Mouse (Mus musculus) erythroblast, adult 5-6 weeks (primary cell): ENCODE measurements at regions not wholly inside any gene's neighbourhood (a gene's known extent, or its start where the extent isn't known, plus 50 kb on each side); places are given as distances from the start of the nearest gene placed in this dataset.

ENCODE experiments used
- ATAC-seq: replicated peaks from 2 replicates; pipeline ENCODE4 v1.8.0; 2016; ENCODE audit warnings: moderate number of reproducible peaks, mild to moderate bottlenecking, moderate TSS enrichment, inconsistent platforms; ENCODE audit not compliant: poor library complexity, low FRiP score, severe bottlenecking

- no peak for ATAC-seq
Observed at GRCm38 (mm10) chr9:120709146-120709655, 138.0 kb downstream of the Rpl14 start.

- no peak for ATAC-seq
Observed at GRCm38 (mm10) chr9:120712987-120713386, 141.7 kb downstream of the Rpl14 start.

GRCm38 (mm10) chr9:120715665-120716121, 144.4 kb downstream of the Rpl14 start:
- no peak for ATAC-seq

- no peak for ATAC-seq
Observed at GRCm38 (mm10) chr9:120718812-120719211, 147.6 kb downstream of the Rpl14 start.

- ATAC-seq = no peak
Observed at GRCm38 (mm10) chr9:120721451-120722123, 150.3 kb downstream of the Rpl14 start.

- ATAC-seq = no peak
Observed at GRCm38 (mm10) chr9:120723026-120723425, 151.8 kb downstream of the Rpl14 start.

GRCm38 (mm10) chr9:120731952-120732622, 160.8 kb downstream of the Rpl14 start:
- no peak for ATAC-seq

GRCm38 (mm10) chr9:120732650-120733293, 161.5 kb downstream of the Rpl14 start:
- ATAC-seq = no peak

GRCm38 (mm10) chr9:120733681-120734465, 162.6 kb downstream of the Rpl14 start:
- ATAC-seq = no peak

- ATAC-seq = no peak
Observed at GRCm38 (mm10) chr9:120735217-120735616, 164.0 kb downstream of the Rpl14 start.

GRCm38 (mm10) chr9:120737956-120738355, 166.7 kb downstream of the Rpl14 start:
- no peak for ATAC-seq

- ATAC-seq = no peak
Observed at GRCm38 (mm10) chr9:120739199-120739952, 168.1 kb downstream of the Rpl14 start.

- no peak for ATAC-seq
Observed at GRCm38 (mm10) chr9:120739953-120740524, 168.8 kb downstream of the Rpl14 start.

- no peak for ATAC-seq
Observed at GRCm38 (mm10) chr9:120741521-120741920, 170.3 kb downstream of the Rpl14 start.

- no peak for ATAC-seq
Observed at GRCm38 (mm10) chr9:120743455-120743854, 172.2 kb downstream of the Rpl14 start.

- no peak for ATAC-seq
Observed at GRCm38 (mm10) chr9:120745674-120746073, 174.4 kb downstream of the Rpl14 start.

GRCm38 (mm10) chr9:120750820-120751219, 178.2 kb upstream of the Ctnnb1 start:
- no peak for ATAC-seq

GRCm38 (mm10) chr9:120751686-120752484, 177.1 kb upstream of the Ctnnb1 start:
- ATAC-seq = no peak
